Mouse (Mus musculus) embryonic stem cell, embryonic (primary cell): ENCODE data around the gene Rbbp5.

Experiments
- CTCF ChIA-PET, 4 experiments: fragments of 300-600 bp in 2 of 4; fragments of 350-600 bp in 2 of 4; sonication (Branson Sonifier 250); formaldehyde crosslinking; loops; one replicate each; lab custom pipeline; 2022; ENCODE audit warnings: inconsistent platforms in 2 of 4; lab: Charles Lee
- POLR2A ChIA-PET, 4 experiments: fragments of 300-600 bp in 2 of 4; fragments of 350-600 bp in 2 of 4; sonication (Branson Sonifier 250); formaldehyde crosslinking; loops; one replicate each; lab custom pipeline; 2022; ENCODE audit warnings: antibody characterized with exemption in 4 of 4, inconsistent platforms in 1 of 4; lab: Charles Lee

The Rbbp5 gene

DNA sequence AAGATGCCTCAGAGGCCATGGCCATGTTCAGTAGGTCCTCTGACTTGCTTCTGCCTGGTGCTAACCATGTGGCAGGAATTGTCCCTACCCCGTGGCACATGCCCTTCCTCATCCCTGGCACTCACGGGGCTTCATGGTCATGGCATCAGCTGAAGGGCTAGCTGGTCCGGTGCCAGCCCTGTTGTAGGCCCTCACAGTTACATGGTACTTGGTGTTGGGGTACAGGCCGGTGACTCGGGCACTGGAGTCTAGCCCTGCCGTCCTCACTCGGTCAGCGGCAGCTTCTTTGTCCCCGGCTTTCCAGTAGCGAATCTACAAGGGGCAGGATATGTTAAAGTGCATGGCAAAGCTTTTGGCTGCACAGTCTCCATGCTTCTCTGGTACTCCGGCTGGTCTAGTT lies 39.6 kb downstream of the Rbbp5 start:
- ChIA-PET POLR2A (interaction anchor here in 2 of 4 experiments (0.6 to 8.1 kb wide), 5 partner anchors 8 to 46 kb away, joined by 3 to 68 read pairs (median 4); partner anchors contain the start of genes Rbbp5 (in 1 of the 2) and Tmem81 (in 1 of the 2)), CTCF (interaction anchor here in 1 of 4 experiments (1.3 to 2.4 kb wide), 2 partner anchors 9 to 92 kb away, joined by 4 to 10 read pairs; no protein-coding TSS in a partner anchor)

DNA sequence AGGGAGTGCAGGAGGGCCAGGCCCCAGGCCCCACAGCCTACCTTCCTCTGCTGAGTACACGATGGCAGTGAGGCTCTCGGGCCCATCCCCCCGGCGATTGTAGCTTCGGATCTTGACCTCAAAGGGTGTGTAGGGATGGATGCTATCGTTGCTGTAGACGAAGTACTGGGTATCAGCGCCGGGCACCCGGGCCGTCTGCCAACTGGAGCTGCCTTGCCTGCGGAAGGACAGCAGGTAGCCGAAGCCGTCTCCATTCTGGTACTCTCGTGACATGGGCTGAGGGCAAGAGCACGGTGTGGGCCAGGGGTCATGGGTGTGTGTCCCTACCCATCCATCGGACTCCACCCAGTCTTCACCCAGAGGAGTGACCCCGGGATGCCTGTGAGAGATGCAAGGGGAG lies 41.5 kb downstream of the Rbbp5 start:
- ChIA-PET CTCF (interaction anchor here in 3 of 4 experiments (0.5 to 2.4 kb wide), 5 partner anchors 9 to 163 kb away, joined by 3 to 10 read pairs (median 3); no protein-coding TSS in a partner anchor), POLR2A (interaction anchor here in 1 of 4 experiments (0.7 to 8.1 kb wide), 4 partner anchors 10 to 441 kb away, joined by 3 to 68 read pairs (median 5); partner anchors contain the start of gene Tmem81)

DNA sequence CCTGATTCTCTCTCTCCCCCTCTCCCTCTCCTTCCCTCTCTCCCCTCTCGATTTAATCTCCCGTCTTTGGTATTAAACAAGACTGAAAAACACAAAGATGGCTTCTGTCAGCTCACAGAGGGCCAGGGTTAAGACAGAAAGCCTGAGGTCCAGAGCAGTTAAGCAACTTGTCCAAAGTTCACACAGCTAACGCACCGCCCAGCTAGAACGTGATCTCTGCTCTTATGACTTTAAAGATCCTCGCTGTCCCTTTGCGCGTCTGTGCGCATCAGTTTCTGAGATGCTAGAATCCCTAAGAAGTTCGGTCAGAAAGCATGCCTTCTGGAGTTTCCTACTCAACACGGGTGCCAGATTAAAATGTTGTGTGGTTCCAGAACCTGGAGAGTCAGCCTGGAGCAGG lies 42.6 kb downstream of the Rbbp5 start:
- ChIA-PET POLR2A (interaction anchor here in 3 of 4 experiments (0.7 to 8.1 kb wide), 16 partner anchors 11 to 362 kb away, joined by 3 to 68 read pairs (median 4); partner anchors contain the start of genes Tmem81 (in 2 of the 3) and Rbbp5 (in 1 of the 3)), CTCF (interaction anchor here (0.5 to 4.2 kb wide), 42 partner anchors 8 to 692 kb away, joined by 3 to 54 read pairs (median 8); partner anchors contain the start of genes Rbbp5 (in 2 of the 4), Dstyk (in 1 of the 4), Tmcc2 (in 1 of the 4) and Tmem81 (in 1 of the 4))

DNA sequence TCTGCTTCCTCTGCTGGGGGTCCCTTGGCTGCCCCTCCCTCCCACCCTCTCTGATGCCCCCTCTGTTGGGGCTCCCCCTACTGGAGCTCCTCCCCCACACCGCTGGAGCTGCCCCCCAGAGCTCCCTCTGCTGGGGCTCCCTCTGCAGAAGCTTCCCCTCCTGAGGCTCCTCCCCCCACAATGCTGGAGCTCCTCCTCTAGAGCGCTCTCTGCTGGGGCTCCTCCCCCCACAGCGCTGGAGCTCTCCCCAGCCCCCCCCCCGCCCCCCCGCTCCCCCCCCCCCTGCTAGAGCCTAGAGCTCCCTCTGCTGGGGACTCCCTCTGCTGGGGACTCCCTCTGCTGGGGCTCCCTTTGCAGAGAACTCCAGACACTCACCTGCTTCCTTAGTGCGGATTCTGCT lies 43.6 kb downstream of the Rbbp5 start:
- CTCF ChIA-PET = interaction anchor here (0.5 to 4.2 kb wide), 157 partner anchors 8 to 847 kb away, joined by 3 to 54 read pairs (median 4); partner anchors contain the start of genes Cntn2 (in 2 of the 4), Dstyk (in 2 of the 4), Rbbp5 (in 2 of the 4) and Cdk18 (in 1 of the 4)
- POLR2A ChIA-PET = interaction anchor here in 3 of 4 experiments (0.5 to 8.1 kb wide), 57 partner anchors 8 to 993 kb away, joined by 3 to 68 read pairs (median 3); partner anchors contain the start of genes Tmem81 (in 3 of the 3), Dstyk (in 2 of the 3), Rbbp5 (in 2 of the 3) and Cntn2 (in 1 of the 3)

DNA sequence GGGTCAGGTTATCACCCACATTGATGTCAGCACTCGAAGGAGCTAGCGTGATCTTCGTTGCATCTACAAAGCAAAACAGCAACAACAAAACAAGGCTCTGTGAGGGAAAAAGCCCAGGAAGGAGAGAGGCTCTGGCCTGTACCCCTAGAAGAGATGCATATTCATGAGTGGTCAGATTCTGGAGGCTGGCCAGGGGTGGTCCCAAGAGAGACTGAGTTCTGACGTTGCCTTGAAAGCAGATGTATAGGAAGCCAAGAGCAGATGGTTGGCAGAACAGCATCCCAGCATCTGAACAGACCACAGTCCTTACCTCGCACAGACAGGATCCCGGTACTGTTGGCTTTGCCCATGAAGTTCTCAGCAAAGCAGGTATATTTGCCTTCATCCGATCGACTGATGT lies 45.9 kb downstream of the Rbbp5 start:
- ChIA-PET POLR2A (interaction anchor here in 1 of 4 experiments (0.7 to 8.1 kb wide), 4 partner anchors 14 to 73 kb away, joined by 3 to 68 read pairs (median 6); partner anchors contain the start of gene Tmem81), CTCF (interaction anchor here in 3 of 4 experiments (0.5 to 4.2 kb wide), 10 partner anchors 18 to 352 kb away, joined by 3 to 54 read pairs (median 5); no protein-coding TSS in a partner anchor)

DNA sequence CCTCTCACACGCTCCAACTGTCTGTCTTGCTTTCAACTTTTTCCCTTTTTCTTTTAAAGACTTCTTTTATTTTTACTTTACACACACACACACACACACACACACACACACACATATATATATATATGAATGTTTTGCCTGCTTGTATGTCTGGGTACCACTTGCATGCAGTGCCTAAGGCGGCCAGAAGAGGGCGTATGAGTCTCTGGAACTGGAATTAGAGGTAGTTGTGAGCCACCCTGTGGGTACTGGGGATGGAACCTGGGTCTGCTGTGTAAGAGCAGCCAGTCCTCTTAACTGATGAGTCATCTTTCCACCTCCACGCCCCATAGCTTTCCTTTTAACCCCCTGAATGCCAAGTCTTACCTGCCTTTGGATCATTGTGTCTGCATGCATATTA lies 46.8 kb downstream of the Rbbp5 start:
- ChIA-PET CTCF (interaction anchor here in 1 of 4 experiments (1.0 to 3.3 kb wide), 6 partner anchors 10 to 88 kb away, joined by 3 to 59 read pairs (median 8); no protein-coding TSS in a partner anchor), POLR2A (interaction anchor here in 1 of 4 experiments (0.5 to 8.1 kb wide), 2 partner anchors 15 to 142 kb away, joined by 3 to 68 read pairs; partner anchors contain the start of gene Tmem81)

DNA sequence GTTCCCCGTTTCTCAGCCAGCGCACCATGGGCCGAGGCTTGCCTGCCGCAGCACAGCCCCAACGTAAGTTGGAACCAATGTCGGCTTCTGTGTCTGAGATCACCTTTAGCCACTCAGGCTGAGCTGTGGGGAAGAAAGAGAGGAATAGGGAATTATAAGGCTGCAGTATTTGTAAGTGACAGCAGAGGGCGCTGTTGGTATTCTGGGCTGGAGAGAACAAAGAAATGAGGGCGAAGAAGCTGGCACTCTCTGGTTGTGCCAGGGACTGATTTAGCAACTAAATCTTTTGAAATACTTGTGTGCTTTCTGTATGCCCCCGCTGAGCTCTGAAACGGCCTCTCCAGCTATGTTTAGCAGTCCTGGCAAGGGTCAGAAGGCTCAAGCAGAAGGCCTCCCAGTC lies 48.7 kb downstream of the Rbbp5 start:
- ChIA-PET CTCF (interaction anchor here (0.5 to 3.3 kb wide), 82 partner anchors 8 to 562 kb away, joined by 3 to 68 read pairs (median 4); partner anchors contain the start of genes Cntn2 (in 1 of the 4), Klhdc8a (in 1 of the 4), Nfasc (in 1 of the 4) and Tmem81 (in 1 of the 4)), POLR2A (interaction anchor here in 3 of 4 experiments (0.7 to 1.6 kb wide), 11 partner anchors 12 to 99 kb away, joined by 3 to 6 read pairs (median 4); no protein-coding TSS in a partner anchor)

DNA sequence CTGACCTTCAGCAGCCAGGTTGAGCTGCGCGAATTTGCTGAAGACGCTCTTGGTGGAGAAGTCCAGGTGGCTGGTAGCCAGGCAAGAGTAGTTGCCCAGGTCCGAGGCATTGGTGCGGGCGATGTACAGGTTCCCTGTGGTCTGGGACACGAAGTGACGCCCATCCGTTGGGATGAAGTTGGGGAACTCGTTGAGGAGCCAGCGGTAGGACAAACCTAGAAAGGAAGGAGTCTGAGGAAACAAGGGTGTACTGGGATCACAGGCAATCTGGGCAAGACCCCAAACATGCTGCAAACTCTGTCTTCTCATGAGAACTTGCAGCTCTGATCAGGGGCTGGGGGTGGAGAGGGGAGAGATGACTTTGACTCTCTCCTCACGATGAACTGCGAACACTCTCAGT lies 50.9 kb downstream of the Rbbp5 start:
- ChIA-PET POLR2A (interaction anchor here in 2 of 4 experiments (1.1 to 1.5 kb wide), 3 partner anchors 7 to 40 kb away, joined by 3 read pairs; no protein-coding TSS in a partner anchor), CTCF (interaction anchor here (0.6 to 3.2 kb wide), 6 partner anchors 8 to 268 kb away, joined by 3 to 48 read pairs (median 6); no protein-coding TSS in a partner anchor)

DNA sequence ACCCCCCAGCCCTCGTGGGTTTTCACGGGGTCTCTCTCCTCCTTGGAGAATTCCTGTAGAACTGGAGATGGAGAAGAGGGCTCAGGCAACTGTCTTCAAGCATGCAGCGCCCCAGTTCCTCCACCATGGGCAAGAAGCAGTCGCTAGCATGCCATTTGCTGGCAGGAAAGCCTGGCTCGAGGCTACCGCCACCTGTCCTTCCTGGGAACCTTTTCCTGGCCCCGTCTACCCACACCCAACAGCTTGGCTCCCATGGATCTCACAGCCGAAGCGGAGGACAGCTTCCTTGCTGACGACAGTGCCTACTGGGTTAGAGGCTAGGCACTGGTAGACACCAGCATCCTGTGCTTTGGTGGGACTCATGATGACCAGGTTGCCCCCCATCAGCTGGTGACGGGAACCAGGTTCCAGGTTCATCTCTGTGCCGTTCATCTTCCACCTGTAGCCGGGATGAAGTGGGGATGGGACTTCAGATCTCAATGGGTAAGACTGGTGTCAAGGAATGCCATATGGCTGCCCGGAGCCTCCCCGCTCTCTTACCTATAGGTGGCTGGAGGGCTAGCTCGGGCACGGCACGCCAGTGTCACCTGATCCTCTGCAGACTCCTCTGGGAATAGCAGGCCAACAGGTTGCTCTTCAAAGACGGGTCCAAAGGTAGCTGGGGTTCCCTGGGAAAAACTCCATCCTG lies 51.6 kb downstream of the Rbbp5 start:
- ChIA-PET CTCF (interaction anchor here in 3 of 4 experiments (0.6 to 1.5 kb wide), 5 partner anchors 8 to 268 kb away, joined by 3 to 8 read pairs (median 5); no protein-coding TSS in a partner anchor), POLR2A (interaction anchor here in 3 of 4 experiments (0.6 to 1.5 kb wide), 4 partner anchors 8 to 110 kb away, joined by 3 read pairs; no protein-coding TSS in a partner anchor)

DNA sequence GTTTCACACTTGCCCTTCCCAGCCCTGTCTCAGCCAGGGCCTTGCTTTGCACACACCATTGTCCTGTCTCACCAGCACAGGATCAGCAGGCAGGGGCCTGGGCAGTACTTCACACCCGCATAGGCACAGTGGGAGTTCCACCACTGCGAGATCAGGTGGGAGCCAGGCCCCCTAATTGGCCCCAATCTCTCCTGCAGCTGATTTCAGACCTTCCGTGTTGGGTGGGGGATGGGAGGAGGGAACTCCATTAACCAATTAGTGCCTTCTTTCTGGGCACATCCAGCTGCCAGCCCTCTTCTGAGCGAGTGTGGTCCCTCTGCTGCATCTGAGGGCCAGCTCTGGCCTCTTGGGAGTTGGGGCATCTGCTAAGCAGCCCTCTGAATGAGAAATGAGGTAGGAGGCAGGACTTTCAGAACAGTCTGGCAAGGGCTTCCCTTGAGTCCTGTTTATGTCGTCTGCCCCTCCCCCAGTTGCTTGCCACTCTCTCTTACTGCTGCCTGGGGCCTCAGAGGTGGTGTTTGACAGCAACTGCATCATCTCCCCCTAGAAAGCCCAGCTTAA lies 53.5 kb downstream of the Rbbp5 start:
- ChIA-PET POLR2A (interaction anchor here in 2 of 4 experiments (0.7 to 1.9 kb wide), 3 partner anchors 9 to 53 kb away, joined by 3 to 8 read pairs (median 3); no protein-coding TSS in a partner anchor), CTCF (interaction anchor here in 3 of 4 experiments (0.6 to 1.9 kb wide), 5 partner anchors 10 to 90 kb away, joined by 3 to 6 read pairs (median 3); no protein-coding TSS in a partner anchor)

DNA sequence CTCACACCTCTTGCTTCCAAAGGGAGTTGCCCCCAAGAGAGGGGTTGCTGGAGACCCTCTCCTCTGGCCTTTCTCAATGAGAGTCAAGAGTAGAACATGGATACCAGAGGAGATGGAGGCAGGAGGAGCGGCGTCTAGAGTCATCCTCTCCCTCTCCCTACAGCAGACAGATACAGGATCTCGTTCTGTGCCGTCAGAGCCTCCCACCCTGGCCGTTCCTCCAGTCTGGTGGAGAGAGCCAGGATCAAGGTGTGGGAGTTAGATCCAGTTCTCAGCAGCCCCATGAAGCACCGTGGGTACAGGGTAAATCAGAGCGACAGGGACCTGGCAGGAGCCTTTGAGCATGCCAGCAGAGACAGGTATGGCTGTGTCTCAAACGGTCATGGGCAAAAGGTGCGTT lies 55.4 kb downstream of the Rbbp5 start:
- ChIA-PET POLR2A (interaction anchor here in 2 of 4 experiments (0.6 to 1.4 kb wide), 4 partner anchors 9 to 177 kb away, joined by 3 to 5 read pairs (median 4); no protein-coding TSS in a partner anchor), CTCF (interaction anchor here in 3 of 4 experiments (0.6 to 2.1 kb wide), 6 partner anchors 8 to 290 kb away, joined by 3 to 18 read pairs (median 8); no protein-coding TSS in a partner anchor)

DNA sequence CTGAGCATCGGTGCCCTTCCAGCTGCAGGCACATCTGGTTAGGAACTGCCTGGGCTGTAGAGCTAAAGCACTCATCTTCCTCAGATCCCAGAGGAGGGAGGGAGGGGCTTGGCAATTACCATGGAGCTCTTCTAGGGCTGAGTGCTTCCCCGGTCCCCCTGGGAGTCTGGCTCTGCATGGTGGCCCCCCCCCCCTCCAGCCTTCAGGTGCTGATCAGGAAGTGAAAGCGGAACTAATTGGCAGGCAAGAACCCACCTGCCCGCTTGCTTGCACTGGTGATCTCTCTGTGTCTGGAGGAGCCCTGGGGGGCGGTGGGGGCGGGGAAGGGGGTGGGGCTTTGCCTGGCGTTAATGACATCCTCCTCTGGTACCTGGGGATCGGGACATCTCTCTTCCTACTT lies 56.7 kb downstream of the Rbbp5 start:
- ChIA-PET POLR2A (interaction anchor here in 3 of 4 experiments (0.8 to 1.5 kb wide), 5 partner anchors 10 to 801 kb away, joined by 3 to 11 read pairs (median 3); partner anchors contain the start of gene Cntn2 (in 1 of the 3)), CTCF (interaction anchor here (1.1 to 2.1 kb wide), 10 partner anchors 8 to 75 kb away, joined by 3 to 18 read pairs (median 8); no protein-coding TSS in a partner anchor)

DNA sequence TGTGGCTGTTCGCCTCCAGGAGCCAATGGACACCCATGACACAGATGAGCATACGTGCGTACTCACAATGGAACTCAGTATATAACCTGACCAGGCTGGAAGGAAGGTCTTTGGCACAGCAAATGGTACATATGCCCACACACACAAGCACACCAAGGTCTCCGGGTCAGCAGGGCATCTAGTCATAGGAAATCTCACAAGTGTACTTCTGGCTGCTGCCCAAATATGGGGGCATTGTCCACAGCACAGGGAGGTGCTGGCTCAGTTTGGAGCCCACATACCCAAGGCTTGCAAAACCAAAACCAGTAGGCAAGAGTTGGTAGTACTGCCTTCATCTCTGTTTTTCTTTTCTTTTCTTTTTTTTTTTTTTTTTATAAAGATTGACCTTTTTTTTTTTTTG lies 58.4 kb downstream of the Rbbp5 start:
- CTCF ChIA-PET = no interaction called here

DNA sequence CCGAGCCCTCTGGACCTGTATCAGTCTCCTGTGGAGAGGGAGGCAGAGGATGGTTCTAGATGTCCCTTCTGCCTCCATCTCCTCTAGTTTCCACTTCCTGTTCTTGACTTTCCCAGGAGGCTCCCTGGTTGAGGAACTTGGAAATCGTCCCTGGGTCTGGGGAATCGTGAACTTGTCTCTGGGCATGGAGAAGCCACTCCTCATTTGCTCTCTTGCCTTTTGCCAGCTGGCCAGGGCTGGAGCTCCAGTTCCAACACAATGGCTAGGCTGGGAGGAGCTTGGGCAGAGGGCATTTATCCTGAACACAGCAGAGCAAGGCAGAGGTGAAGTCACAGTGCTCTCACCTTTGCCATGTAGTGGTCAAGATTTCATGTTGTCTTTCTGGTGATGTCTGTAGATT lies 59.3 kb downstream of the Rbbp5 start:
- ChIA-PET POLR2A (interaction anchor here in 1 of 4 experiments (1.3 kb wide), 1 partner anchor 528 kb away, joined by 7 read pairs; no protein-coding TSS in a partner anchor), CTCF (interaction anchor here in 1 of 4 experiments (0.6 kb wide), 1 partner anchor 16 kb away, joined by 6 read pairs; no protein-coding TSS in a partner anchor)

More for the DNA sequence above, 58.4 kb downstream of the Rbbp5 start:
- POLR2A ChIA-PET = interaction anchor here in 1 of 4 experiments (1.3 kb wide), 1 partner anchor 527 kb away, joined by 7 read pairs; no protein-coding TSS in a partner anchor

DNA sequence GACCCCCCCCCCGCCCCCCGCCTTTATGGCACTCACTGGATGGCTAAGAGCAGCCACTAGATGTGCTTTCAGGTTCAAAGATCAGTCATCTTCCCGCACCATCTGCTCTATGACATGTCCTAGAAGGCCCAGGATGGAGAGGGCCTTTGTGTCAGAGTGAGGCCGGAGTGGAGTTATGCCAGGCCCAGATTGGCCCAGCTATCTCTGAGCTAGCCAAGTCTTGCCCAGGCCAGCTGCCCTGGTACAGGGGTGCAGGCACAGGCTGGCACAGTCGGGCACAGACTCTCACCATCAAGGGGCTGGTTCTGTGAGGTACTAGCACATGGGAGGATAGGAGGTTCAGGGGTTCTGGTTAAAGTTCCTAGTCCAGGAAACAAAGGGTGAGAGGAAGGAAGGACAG lies 60.6 kb downstream of the Rbbp5 start:
- ChIA-PET POLR2A (interaction anchor here in 1 of 4 experiments (1.1 kb wide), 1 partner anchor 12 kb away, joined by 4 read pairs; no protein-coding TSS in a partner anchor), CTCF (interaction anchor here in 3 of 4 experiments (0.6 to 2.0 kb wide), 3 partner anchors 17 to 165 kb away, joined by 3 to 5 read pairs (median 4); no protein-coding TSS in a partner anchor)

DNA sequence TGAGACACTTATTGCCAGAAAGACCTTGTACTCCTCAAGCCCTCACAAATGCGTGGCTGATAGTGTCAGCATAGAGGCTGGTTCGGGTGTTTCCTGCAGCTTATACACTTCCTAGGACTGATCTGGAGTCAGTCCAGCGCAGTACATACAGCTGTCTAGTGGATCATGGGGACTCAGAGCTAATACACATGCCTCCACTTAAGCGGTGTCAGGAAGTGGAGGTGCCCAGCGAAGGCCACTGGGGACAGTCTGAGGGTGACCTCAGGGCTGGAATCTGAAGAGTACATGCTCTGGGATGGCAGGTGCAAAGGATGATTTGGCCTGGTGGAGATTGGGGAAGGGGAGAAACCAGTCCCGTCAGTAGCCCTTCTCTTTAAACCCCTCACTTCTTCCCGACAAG lies 63.5 kb downstream of the Rbbp5 start:
- ChIA-PET CTCF (interaction anchor here (0.6 to 2.8 kb wide), 23 partner anchors 12 to 511 kb away, joined by 3 to 37 read pairs (median 5); partner anchors contain the start of gene Rbbp5 (in 1 of the 4)), POLR2A (interaction anchor here in 3 of 4 experiments (0.6 to 2.2 kb wide), 31 partner anchors 8 to 679 kb away, joined by 3 to 18 read pairs (median 5); partner anchors contain the start of genes Dstyk (in 1 of the 3), Elk4 (in 1 of the 3), Rbbp5 (in 1 of the 3) and Tmcc2 (in 1 of the 3))
